Mouse (Mus musculus) hindbrain, embryonic 15.5 days (tissue): ENCODE measurements around the gene Pms2. TPM values are rescaled to one million over a fixed set of nuclear protein-coding genes. Genes with fewer than 3 reads are reported as not detected.

Experiments
- ATAC-seq: fragments of 200-750 bp; cut with Nextera tagmentation; 2 replicates; pipeline ENCODE4 v1.8.0; 2017; ENCODE audit warnings: low read depth, moderate number of reproducible peaks, moderate TSS enrichment; ENCODE audit not compliant: low FRiP score
- H3K27ac ChIP-seq: fragments of 300-500 bp; sonication (generic); replicated peaks from 2 replicates; pipeline ENCODE4 v1.5.1; 2015; ENCODE audit warnings: mild to moderate bottlenecking, inconsistent platforms
- H3K27me3 ChIP-seq: fragments of 300-500 bp; sonication (generic); 2 replicates; pipeline ENCODE4 v1.6.1; 2015; ENCODE audit warnings: control low read depth, inconsistent platforms
- H3K36me3 ChIP-seq: fragments of 300-500 bp; sonication (generic); 2 replicates; pipeline ENCODE4 v1.6.1; 2015; ENCODE audit warnings: control low read depth, inconsistent platforms
- H3K4me1 ChIP-seq: fragments of 300-500 bp; sonication (generic); replicated peaks from 2 replicates; pipeline ENCODE4 v1.6.1; 2015; ENCODE audit warnings: control low read depth, inconsistent platforms
- H3K4me2 ChIP-seq: fragments of 300-500 bp; sonication (generic); 2 replicates; pipeline ENCODE4 v1.6.1; 2015; ENCODE audit warnings: moderate library complexity, mild to moderate bottlenecking, inconsistent platforms
- H3K4me3 ChIP-seq: fragments of 300-500 bp; sonication (generic); 2 replicates; pipeline ENCODE4 v1.5.1; 2015; ENCODE audit warnings: mild to moderate bottlenecking, inconsistent platforms
- H3K9ac ChIP-seq: fragments of 300-500 bp; sonication (generic); 2 replicates; pipeline ENCODE4 v1.6.1; 2015; ENCODE audit warnings: inconsistent platforms
- H3K9me3 ChIP-seq: fragments of 300-500 bp; sonication (generic); 2 replicates; pipeline ENCODE4 v1.6.1; 2016; ENCODE audit warnings: control low read depth, inconsistent platforms
- WGBS: fragments of 180-500 bp; shearing (Covaris S2); methylation state at CpG from one replicate; pipeline ENCODE4 v1.1.7; 2015; 5-methylcytosine and 5-hydroxymethylcytosine counted together
- polyA plus RNA-seq: library from polyadenylated mRNA; unstranded; fragments of >200 nt; fragmentation: Nextera tagmentation; extraction: Ambion mirVana; gene quantifications from 2 replicates; pipeline ENCODE4 v1.2.1, GENCODE M21; 2015

Gene Pms2
- polyA plus RNA-seq, 1 experiment from 2014 or later = 31.0 TPM

DNA sequence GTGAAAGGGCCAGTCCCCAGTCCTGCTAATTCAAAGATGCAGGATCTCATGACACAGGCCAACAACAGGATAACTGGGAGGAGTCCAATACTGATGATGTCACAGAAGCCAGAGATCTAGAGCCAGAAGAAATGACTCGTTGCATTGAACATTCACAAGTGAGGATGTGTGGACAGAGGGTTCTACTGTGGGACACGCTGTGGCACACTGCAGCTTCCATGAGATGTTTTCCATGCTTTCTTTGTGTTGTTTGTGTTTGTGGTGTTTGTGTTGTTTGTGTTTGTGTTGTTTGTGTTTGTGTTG is 65.8 kb downstream of the Pms2 start:
- Histone ChIP-seq H3K4me3 (no peak overlapping the region), H3K27me3 (no peaks in the 10 kb centered on the region), H3K27ac (no peak overlapping the region), H3K9ac (no peak overlapping the region), H3K36me3 (no peaks in the 10 kb centered on the region), H3K4me1 (no peaks in the 10 kb centered on the region), H3K4me2 (no peak overlapping the region), H3K9me3 (no peaks in the 10 kb centered on the region)
- WGBS = 63% methylated on average over 2 of the region's 2 CpGs
- no peak for ATAC-seq

DNA sequence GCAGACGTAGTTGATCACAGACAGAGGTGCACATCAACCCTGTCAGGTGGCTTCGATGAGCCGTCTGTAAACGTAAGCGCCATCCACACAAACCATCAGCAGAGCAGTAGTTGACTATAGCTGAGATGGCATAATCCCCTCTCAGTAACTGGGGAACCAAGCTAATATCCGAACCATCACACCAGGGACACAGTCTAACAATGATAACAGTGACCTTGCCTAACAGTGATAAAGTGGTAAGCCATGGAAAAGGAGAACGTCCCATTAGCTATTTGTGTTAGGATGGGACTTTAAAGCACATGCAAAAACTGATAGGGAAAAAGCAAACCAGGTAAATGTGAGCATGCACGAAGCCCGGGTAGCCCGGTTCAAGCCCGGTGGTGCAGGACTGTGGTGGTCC is 66.5 kb downstream of the Pms2 start:
- Histone ChIP-seq H3K9ac (no peak overlapping the region), H3K4me2 (no peak overlapping the region), H3K27me3 (no peaks in the 10 kb centered on the region), H3K27ac (no peak overlapping the region), H3K4me3 (no peak overlapping the region), H3K9me3 (no peaks in the 10 kb centered on the region), H3K36me3 (no peaks in the 10 kb centered on the region), H3K4me1 (0 out of 2 replicates have a peak, but pooled peaks cover 3% of the 10 kb centered on the region)
- no peak for ATAC-seq
- 92% methylated on average over 11 of the region's 11 CpGs for WGBS

DNA sequence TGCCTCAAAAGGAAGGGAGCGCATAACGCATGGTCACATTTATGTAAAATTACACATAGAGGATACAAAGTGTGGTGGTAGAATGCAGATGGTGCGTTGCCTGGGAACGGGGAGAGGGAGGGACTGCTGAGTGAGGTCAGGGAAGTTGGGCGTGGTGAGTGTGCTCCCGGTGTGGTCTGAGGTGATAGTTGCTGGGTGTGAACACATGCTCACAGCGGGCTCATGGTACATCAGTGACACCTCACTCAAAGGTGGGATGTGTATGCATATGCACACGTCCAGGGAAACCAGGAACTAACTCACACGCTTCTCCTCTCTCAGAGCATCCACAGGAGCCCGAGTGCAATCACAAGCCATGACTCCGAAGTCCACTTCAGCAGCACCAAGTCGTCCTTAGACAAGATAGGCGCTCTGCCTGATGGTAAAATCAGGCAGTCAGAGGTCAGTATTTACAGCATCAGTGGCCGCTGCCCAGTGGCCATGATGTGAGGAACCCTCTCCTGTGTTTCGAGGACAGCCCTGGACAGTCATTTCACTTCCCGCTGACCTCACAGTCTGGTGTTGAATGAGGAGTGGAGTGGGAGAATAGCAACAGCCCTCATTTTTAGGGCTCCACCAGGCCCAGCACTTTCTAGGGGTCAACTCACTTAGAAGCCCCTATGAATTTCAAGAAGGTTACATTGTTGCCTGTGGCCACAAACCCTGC is 67.1 kb downstream of the Pms2 start:
- Histone ChIP-seq H3K9ac (no peak overlapping the region), H3K27me3 (no peaks in the 10 kb centered on the region), H3K4me1 (0 out of 2 replicates have a peak, but pooled peaks cover 3% of the 10 kb centered on the region), H3K27ac (no peak overlapping the region), H3K4me3 (no peak overlapping the region), H3K36me3 (no peaks in the 10 kb centered on the region), H3K4me2 (no peak overlapping the region), H3K9me3 (no peaks in the 10 kb centered on the region)
- no peak for ATAC-seq
- 79% methylated on average over 16 of the region's 16 CpGs for WGBS

DNA sequence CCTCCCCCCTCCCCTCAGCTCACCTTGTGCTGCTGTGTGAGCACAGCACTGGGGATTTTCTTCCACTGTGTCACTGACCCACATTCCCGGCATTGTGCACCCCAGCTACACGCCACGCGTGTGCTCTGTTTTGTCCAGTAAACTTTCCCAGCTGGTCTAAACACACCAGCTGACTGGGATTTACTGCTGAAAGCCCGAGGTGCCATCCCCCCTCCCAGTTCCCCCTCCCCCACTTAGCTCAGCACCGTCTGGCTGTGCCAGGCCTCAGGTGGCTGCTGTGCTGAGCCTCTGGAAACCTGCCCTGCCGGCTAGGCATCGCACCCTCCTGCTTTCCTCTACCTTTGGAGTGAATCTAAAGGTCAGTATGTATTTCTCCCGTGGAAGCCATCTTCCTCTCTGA is 71.1 kb downstream of the Pms2 start:
- H3K4me3 ChIP-seq = no peak overlapping the region
- H3K9ac ChIP-seq = no peak overlapping the region
- ATAC-seq = no peak
- no peak overlapping the region for H3K4me2 ChIP-seq
- 28% methylated on average over 9 of the region's 9 CpGs for WGBS
- peaks cover 10% of the 10 kb centered on the region; the same call in 1 of the 2 replicates for H3K36me3 ChIP-seq
- no peaks in the 10 kb centered on the region for H3K27me3 ChIP-seq
- H3K4me1 ChIP-seq = 0 out of 2 replicates have a peak, but pooled peaks cover 3% of the 10 kb centered on the region
- no peak overlapping the region for H3K27ac ChIP-seq
- no peaks in the 10 kb centered on the region for H3K9me3 ChIP-seq

- Histone ChIP-seq H3K27me3 (no peaks in the 10 kb centered on the region), H3K9me3 (no peaks in the 10 kb centered on the region), H3K9ac (no peak overlapping the region), H3K4me2 (no peak overlapping the region), H3K4me1 (0 out of 2 replicates have a peak, but pooled peaks cover 3% of the 10 kb centered on the region), H3K4me3 (no peak overlapping the region), H3K27ac (no peak overlapping the region), H3K36me3 (peaks cover 21% of the 10 kb centered on the region)
- WGBS = 90% methylated on average over 2 of the region's 2 CpGs
- ATAC-seq = no peak
Observed at GRCm38 (mm10) chr5:143982361-143982760, 72.6 kb downstream of the Pms2 start.

Other genes starting within 250 kb of the Pms2 start
- 27.3 and 28.1 TPM in 2 replicates for gene Usp42, start 177.7 kb upstream of the Pms2 start, polyA plus RNA-seq
- 43.3 and 49.0 TPM in 2 replicates for gene Eif2ak1, start 92.2 kb upstream of the Pms2 start, polyA plus RNA-seq
- gene Ankrd61, start 12.3 kb upstream of the Pms2 start, polyA plus RNA-seq = 0.21 and 0.36 TPM in 2 replicates
- gene Aimp2, start 117 bp upstream of the Pms2 start, polyA plus RNA-seq = 88.8 and 89.5 TPM in 2 replicates
- 1.5 and 2.6 TPM in 2 replicates for gene Gm42421, start 18.2 kb downstream of the Pms2 start, polyA plus RNA-seq
- 4.0 and 5.2 TPM in 2 replicates for gene Rsph10b, start 23.1 kb downstream of the Pms2 start, polyA plus RNA-seq
- 71.7 and 78.1 TPM in 2 replicates for gene Ccz1, start 104.9 kb downstream of the Pms2 start, polyA plus RNA-seq
- gene Ocm, start 116.7 kb downstream of the Pms2 start, polyA plus RNA-seq = 0.43 TPM in 1 of 2 replicates, not detected in the other
- 9.3 and 10.2 TPM in 2 replicates for gene Lmtk2, start 190.5 kb downstream of the Pms2 start, polyA plus RNA-seq